ENCODE assay signal across 8 mouse cellular contexts in the genomic region with DNA sequence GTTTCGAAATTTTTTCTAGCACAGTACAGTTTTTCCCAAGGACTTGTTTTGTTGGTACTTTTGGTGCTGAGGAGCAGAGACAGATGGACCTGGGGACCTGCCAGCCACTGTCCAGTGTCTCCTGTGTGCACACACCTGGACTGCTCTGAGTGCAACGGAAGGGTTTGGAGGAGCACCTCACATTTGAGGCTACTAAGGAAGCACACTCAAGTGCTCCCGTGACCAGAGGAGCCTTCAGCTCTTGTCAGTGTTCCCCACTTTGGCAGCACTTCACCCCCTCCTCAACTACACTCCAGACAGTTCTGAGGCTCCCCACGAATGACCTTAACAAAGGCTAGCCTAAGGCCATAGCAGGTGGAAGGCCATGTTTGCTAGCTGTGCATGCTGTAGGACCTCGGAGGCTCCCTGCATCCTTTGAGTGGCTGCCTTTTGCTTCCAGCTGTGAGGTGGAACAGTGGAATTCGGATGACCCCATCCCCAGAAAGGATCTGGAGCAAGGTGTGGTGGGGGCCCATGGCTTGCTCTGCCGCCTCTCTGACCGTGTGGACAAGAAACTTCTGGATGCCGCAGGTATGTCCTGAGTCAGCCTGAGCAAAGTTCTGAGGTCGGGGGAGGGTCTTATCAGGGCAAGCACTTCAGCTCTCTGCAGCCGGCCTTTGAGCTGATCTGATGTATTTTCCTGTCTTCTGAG. TPM values are rescaled to one million over a fixed set of nuclear protein-coding genes. Genes with fewer than 3 reads are reported as not detected.
DNase-seq lines count a peak whose midpoint lies in the region; ATAC-seq and TF ChIP-seq lines count a peak whose summit lies in the region.

No protein-coding gene starts in this region.

- H3K4me3 ChIP-seq in heart, embryonic 12.5 days, result peak overlapping the region; percentile 64
- peak overlapping the region; percentile 90 for H3K4me3 ChIP-seq in G1E (ENCODE audit: low read depth, low read length)
- H3K4me3 ChIP-seq in forebrain, embryonic 14.5 days (ENCODE audit: low read depth, low read length), result no peak overlapping the region
- H3K4me3 ChIP-seq in limb, embryonic 14.5 days (replicated peaks; ENCODE audit: low read length), result peak overlapping the region; percentile 78; the same call in 1 of the 2 replicates

- no peak for TF ChIP-seq CTCF in G1E (IDR thresholded peaks at IDR 0.05; ENCODE audit: low read depth, low read length)

- H3K4me1 ChIP-seq in heart, embryonic 12.5 days (replicated peaks), result peaks cover 30% of the 10 kb centered on the region
- H3K4me1 ChIP-seq in G1E (ENCODE audit: insufficient read depth, low read depth, low read length), result peaks cover 49% of the 10 kb centered on the region
- H3K4me1 ChIP-seq in forebrain, embryonic 14.5 days (ENCODE audit: control insufficient read depth, insufficient read depth, low read length), result no peaks in the 10 kb centered on the region
- H3K4me1 ChIP-seq in limb, embryonic 14.5 days (ENCODE audit: control insufficient read depth, insufficient read depth, low read length), result peaks cover 12% of the 10 kb centered on the region

- H3K9me3 ChIP-seq in heart, embryonic 12.5 days (replicated peaks), result no peaks in the 10 kb centered on the region
- H3K9me3 ChIP-seq in G1E (replicated peaks), result no peaks in the 10 kb centered on the region
- H3K9me3 ChIP-seq in forebrain, embryonic 14.5 days (replicated peaks; ENCODE audit: control insufficient read depth, low read length), result no peaks in the 10 kb centered on the region
- H3K9me3 ChIP-seq in limb, embryonic 14.5 days (ENCODE audit: control insufficient read depth, low read length), result no peaks in the 10 kb centered on the region

- no peak for DNase-seq in heart, postnatal 36 days
- no peak for DNase-seq in G1E (ENCODE audit: low spot score)
- DNase-seq in forebrain, embryonic 14.5 days (ENCODE audit: low spot score), result no peak
- no peak for DNase-seq in limb, embryonic 14.5 days (ENCODE audit: low spot score)
- DNase-seq in T-cell, adult 2 months (ENCODE audit: low spot score), result no peak
- no peak for DNase-seq in embryo, embryonic 11 days

- peaks cover 39% of the 10 kb centered on the region for H3K36me3 ChIP-seq in heart, embryonic 12.5 days
- peaks cover 53% of the 10 kb centered on the region for H3K36me3 ChIP-seq in G1E (replicated peaks)
- H3K36me3 ChIP-seq in forebrain, embryonic 14.5 days (ENCODE audit: control insufficient read depth, insufficient read depth, low read length), result peaks cover 4% of the 10 kb centered on the region; the same call in 1 of the 2 replicates
- H3K36me3 ChIP-seq in limb, embryonic 14.5 days (ENCODE audit: control insufficient read depth, insufficient read depth, low read length), result peaks cover 25% of the 10 kb centered on the region

- H3K9ac ChIP-seq in heart, embryonic 12.5 days, result peak overlapping the region; percentile 80
- H3K9ac ChIP-seq in forebrain, embryonic 14.5 days (ENCODE audit: low read length), result no peak overlapping the region
- H3K9ac ChIP-seq in limb, embryonic 14.5 days (ENCODE audit: low read depth, low read length, severe bottlenecking), result peak overlapping the region; percentile 85

- intact Hi-C loops in heart, postnatal 36 days (cut with DNase I), result no loop called here

- no peak for ATAC-seq in heart, embryonic 12.5 days (ENCODE audit: insufficient number of reproducible peaks, low FRiP score)
- no peak for ATAC-seq in G1E (ENCODE audit: extremely low read depth, insufficient number of reproducible peaks, low FRiP score, poor library complexity, severe bottlenecking)
- ATAC-seq in forebrain, embryonic 14.5 days, result no peak
- ATAC-seq in limb, embryonic 14.5 days (ENCODE audit: low FRiP score, low read depth), result no peak
- ATAC-seq in granulocyte monocyte progenitor cell, adult 5-6 weeks (replicated peaks; ENCODE audit: poor library complexity, severe bottlenecking), result no peak

- H3K27me3 ChIP-seq in heart, embryonic 12.5 days (replicated peaks), result no peaks in the 10 kb centered on the region
- no peaks in the 10 kb centered on the region for H3K27me3 ChIP-seq in G1E (ENCODE audit: insufficient read depth, low read length)
- no peaks in the 10 kb centered on the region for H3K27me3 ChIP-seq in forebrain, embryonic 14.5 days (replicated peaks; ENCODE audit: control insufficient read depth, insufficient read depth, low read length)
- H3K27me3 ChIP-seq in limb, embryonic 14.5 days (ENCODE audit: control insufficient read depth, insufficient read depth, low read length), result no peaks in the 10 kb centered on the region

- peak overlapping the region; percentile 88 for H3K4me2 ChIP-seq in heart, embryonic 12.5 days
- peak overlapping the region; percentile 88; the same call in 1 of the 2 replicates for H3K4me2 ChIP-seq in forebrain, embryonic 14.5 days (ENCODE audit: low read length)
- peak overlapping the region; percentile 87 for H3K4me2 ChIP-seq in limb, embryonic 14.5 days (replicated peaks; ENCODE audit: low read depth, low read length, severe bottlenecking)

- 47% methylated on average over 11 of the region's 11 CpGs for WGBS in heart, embryonic 12.5 days
- 72% methylated on average over 11 of the region's 11 CpGs for WGBS in forebrain, embryonic 14.5 days
- WGBS in limb, embryonic 14.5 days, result 69% methylated on average over 11 of the region's 11 CpGs

- no peak for TF ChIP-seq POLR2A in limb, embryonic 14.5 days (IDR thresholded peaks at IDR 0.05; ENCODE audit: borderline replicate concordance, extremely low read depth, insufficient read depth, insufficient read length)

- no peak overlapping the region for H3K27ac ChIP-seq in heart, embryonic 12.5 days (ENCODE audit: poor library complexity, severe bottlenecking)
- no peak overlapping the region for H3K27ac ChIP-seq in forebrain, embryonic 14.5 days (ENCODE audit: low read depth, low read length)
- H3K27ac ChIP-seq in limb, embryonic 14.5 days (replicated peaks; ENCODE audit: low read depth, low read length), result no peak overlapping the region

RNA-seq across cellular contexts. Expression of a gene that starts 1.4 kb away (rescaled TPM):
- polyA plus RNA-seq in heart, embryonic 12.5 days (2016; fragmentation: Nextera tagmentation; extraction: Ambion mirVana), result 89.0 and 89.3 TPM in 2 replicates
- 10 to 100 TPM; 36.9 to 41.9 TPM for total RNA-seq in heart, postnatal 36 days (2021)
- 25.2 and 32.4 TPM in 2 replicates for total RNA-seq in G1E (2014; fragmentation: Nextera tagmentation)
- 30.5 and 33.2 TPM in 2 replicates for total RNA-seq in G1E (2017)
- 74.2 and 119 TPM in 2 replicates for polyA plus RNA-seq in G1E (2012)
- 17.9 and 21.1 TPM in 2 replicates for polyA plus RNA-seq in forebrain, embryonic 14.5 days (2014; fragmentation: Nextera tagmentation; extraction: Ambion mirVana)
- polyA plus RNA-seq in limb, embryonic 14.5 days (2012; rRNA removed), result 42.1 and 48.0 TPM in 2 replicates
- 49.3 and 51.2 TPM in 2 replicates for polyA plus RNA-seq in limb, embryonic 14.5 days (2014; fragmentation: Nextera tagmentation; extraction: Ambion mirVana)
- 12.4 and 14.1 TPM in 2 replicates for total RNA-seq in granulocyte monocyte progenitor cell, adult 5-6 weeks (2014; fragmentation: Nextera tagmentation)
- 8.5 and 10.3 TPM in 2 replicates for total RNA-seq in granulocyte monocyte progenitor cell, adult 5-6 weeks (2017)

RNA-seq across cellular contexts. Expression of a gene that starts 29.6 kb away (rescaled TPM):
- polyA plus RNA-seq in heart, embryonic 12.5 days (2016; fragmentation: Nextera tagmentation; extraction: Ambion mirVana), result 19.5 and 20.4 TPM in 2 replicates
- 1 to 10 TPM; 6.0 to 6.1 TPM for total RNA-seq in heart, postnatal 36 days (2021)
- total RNA-seq in G1E (2014; fragmentation: Nextera tagmentation), result 9.7 and 10.9 TPM in 2 replicates
- total RNA-seq in G1E (2017), result 8.7 and 9.8 TPM in 2 replicates
- polyA plus RNA-seq in G1E (2012), result 2.3 and 2.6 TPM in 2 replicates
- polyA plus RNA-seq in forebrain, embryonic 14.5 days (2014; fragmentation: Nextera tagmentation; extraction: Ambion mirVana), result 48.9 and 52.0 TPM in 2 replicates
- polyA plus RNA-seq in limb, embryonic 14.5 days (2012; rRNA removed), result 16.0 and 21.2 TPM in 2 replicates
- 27.4 and 29.3 TPM in 2 replicates for polyA plus RNA-seq in limb, embryonic 14.5 days (2014; fragmentation: Nextera tagmentation; extraction: Ambion mirVana)
- total RNA-seq in granulocyte monocyte progenitor cell, adult 5-6 weeks (2014; fragmentation: Nextera tagmentation), result 10.0 and 12.2 TPM in 2 replicates
- 9.0 and 9.3 TPM in 2 replicates for total RNA-seq in granulocyte monocyte progenitor cell, adult 5-6 weeks (2017)

RNA-seq across cellular contexts. Expression of a gene that starts 35.8 kb away (rescaled TPM):
- polyA plus RNA-seq in heart, embryonic 12.5 days (2016; fragmentation: Nextera tagmentation; extraction: Ambion mirVana), result 52.1 and 63.0 TPM in 2 replicates
- 10 to 100 TPM; 21.9 to 24.8 TPM for total RNA-seq in heart, postnatal 36 days (2021)
- total RNA-seq in G1E (2014; fragmentation: Nextera tagmentation) (21.4 and 23.2 TPM in 2 replicates), G1E (2017) (31.7 and 44.5 TPM in 2 replicates)
- polyA plus RNA-seq in G1E (2012), result 3.5 and 9.2 TPM in 2 replicates
- 35.3 and 38.7 TPM in 2 replicates for polyA plus RNA-seq in forebrain, embryonic 14.5 days (2014; fragmentation: Nextera tagmentation; extraction: Ambion mirVana)
- 19.3 and 22.2 TPM in 2 replicates for polyA plus RNA-seq in limb, embryonic 14.5 days (2012; rRNA removed)
- polyA plus RNA-seq in limb, embryonic 14.5 days (2014; fragmentation: Nextera tagmentation; extraction: Ambion mirVana), result 36.5 and 38.8 TPM in 2 replicates
- 34.6 and 70.2 TPM in 2 replicates for total RNA-seq in granulocyte monocyte progenitor cell, adult 5-6 weeks (2014; fragmentation: Nextera tagmentation)
- total RNA-seq in granulocyte monocyte progenitor cell, adult 5-6 weeks (2017), result 60.8 and 64.1 TPM in 2 replicates
